Mouse (Mus musculus) heart, adult 9 months (tissue): ENCODE results near the gene Cnpy2.

Experiments
- DNase-seq, 2 experiments: peaks; one replicate each; pipeline ENCODE4 v3.0.0; 2022; ENCODE audit warnings: low spot score in 2 of 2

Gene Cnpy2

DNA sequence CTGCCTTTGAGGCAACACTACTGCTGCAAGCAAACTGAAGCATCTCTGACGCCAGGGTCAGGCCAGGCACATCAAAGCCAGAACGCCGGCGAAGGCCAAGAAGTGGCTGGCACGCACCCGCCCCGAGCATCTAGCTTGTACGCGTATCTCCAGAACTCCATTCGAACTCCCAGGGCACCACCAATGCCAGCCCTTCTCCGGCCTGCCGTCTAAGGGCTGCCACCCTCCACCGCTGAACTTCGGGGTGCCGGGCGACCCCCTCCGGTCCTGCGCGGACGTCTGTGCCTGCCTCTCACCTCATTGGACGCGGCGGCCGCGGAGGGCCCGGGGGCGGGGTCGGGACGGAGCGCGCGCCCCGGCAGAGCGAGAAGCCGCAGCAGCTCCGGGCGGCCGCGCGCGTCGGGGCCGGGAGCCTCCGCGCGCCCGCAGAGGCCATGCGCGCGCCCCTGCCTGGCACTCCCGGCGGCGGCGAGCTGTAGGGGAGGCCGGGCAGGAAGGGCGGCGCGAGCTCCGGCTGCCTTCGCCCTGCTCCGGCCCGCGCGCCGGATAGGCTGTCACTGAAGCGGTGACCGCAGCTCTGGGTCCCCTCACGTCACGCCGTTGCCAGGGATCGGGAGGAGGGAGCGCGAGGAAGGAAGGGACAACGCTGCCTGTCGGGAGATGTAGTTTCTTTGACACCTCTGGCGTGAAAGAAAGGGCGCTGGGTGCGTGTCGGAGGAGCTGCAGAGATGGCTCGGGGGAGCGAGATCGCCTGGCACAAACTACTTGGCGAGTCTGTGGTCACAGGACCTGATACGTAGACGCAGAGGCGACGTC is 46.4 kb downstream of the Cnpy2 start, which contains the start of gene Coq10a:
Coq10a (minus strand) TSS at position 596 of the 816 bp plus-strand sequence.
- peak; percentile 94 to 96 for DNase-seq

DNA sequence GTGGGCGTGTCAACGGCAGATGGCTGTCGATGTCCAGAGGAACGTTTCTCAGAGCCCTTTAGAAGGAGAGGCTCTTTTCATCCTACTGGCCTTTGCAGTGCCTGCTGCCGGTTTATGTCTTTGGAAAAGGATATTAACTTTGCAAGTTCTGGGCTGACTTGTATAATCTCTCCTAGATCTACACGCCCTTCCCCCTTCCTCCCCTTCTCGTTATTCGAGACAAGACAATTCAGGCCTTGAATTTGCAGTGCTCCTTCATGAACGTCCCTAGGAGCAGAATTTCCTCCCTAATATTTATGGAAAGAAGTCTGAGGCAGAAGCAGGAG is 46.9 kb downstream of the Cnpy2 start:
- DNase-seq: no peak

DNA sequence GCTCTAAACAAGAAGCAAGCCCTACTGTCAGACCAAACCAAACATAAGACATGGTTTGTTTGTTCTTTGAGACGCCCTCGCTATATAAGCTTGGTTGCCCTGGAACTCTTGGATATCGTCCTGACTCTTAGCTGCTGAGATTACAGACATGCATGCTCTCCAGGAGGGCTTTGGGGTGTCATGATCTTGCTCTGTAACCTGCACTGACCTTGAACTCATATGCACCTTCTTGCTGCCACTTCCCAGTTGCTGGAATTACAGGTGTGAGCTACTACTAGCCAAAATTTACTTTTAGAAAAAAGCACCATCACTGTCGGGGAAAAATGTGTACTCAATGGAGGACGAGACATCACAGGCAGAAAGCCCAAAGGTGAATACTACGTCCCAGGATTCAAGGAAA is 47.3 kb downstream of the Cnpy2 start:
- DNase-seq: no peak

DNA sequence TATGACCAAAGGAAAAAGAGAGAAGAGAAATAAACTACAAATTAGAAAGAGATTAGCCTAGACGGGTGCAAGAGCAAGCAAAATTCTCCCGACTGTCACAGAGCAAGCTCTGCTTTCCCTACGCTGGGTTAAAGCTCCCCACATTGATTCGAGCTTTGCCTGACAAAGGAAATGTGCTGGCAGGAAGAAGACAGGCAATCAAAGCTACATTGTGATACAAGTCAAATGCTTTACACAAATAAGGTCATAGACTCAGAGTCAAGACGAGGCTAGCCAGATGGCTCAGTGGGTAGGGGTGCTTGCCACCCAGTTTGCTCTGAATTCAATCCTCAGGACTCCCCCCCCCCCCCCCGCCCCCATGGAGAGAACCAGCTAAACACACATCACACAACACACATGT is 47.8 kb downstream of the Cnpy2 start:
- no peak for DNase-seq

DNA sequence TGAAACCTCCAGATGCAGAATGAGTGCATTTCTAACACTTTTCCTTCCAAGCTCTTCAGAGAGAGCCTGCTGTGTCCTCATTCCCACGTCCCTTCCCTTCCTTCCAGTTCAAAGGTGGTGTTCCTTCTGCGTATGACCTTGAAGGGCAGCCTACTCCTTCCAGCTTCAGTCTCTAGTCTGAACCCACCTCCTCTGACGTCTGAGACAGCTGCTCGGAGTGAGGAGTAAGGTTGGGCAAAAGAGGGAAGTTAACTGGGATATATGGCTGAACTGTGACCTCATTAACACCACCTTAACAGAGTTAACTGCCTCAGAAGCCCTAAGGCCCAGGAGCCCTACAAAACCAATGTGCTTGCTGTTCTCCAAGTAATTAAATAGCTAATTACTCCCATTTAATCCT is 48.3 kb downstream of the Cnpy2 start:
- DNase-seq: no peak

DNA sequence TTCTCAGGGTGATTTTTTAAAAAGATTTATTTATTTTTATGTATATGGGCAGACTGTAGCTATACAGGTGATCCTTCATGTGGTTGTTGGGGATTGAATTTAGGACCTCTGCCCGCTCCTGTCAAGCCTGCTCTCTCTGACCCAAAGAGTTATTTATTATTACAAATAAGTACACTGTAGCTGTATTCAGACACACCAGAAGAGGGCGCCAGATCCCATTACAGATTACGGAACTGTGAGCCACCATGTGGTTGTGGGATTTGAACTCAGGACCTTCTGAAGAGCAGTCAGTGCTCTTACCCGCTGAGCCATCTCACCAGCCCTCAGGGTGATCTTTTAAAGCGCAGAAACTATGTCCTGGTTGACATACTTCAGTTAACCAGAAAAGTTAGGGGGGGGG is 49.9 kb downstream of the Cnpy2 start:
- no peak for DNase-seq

DNA sequence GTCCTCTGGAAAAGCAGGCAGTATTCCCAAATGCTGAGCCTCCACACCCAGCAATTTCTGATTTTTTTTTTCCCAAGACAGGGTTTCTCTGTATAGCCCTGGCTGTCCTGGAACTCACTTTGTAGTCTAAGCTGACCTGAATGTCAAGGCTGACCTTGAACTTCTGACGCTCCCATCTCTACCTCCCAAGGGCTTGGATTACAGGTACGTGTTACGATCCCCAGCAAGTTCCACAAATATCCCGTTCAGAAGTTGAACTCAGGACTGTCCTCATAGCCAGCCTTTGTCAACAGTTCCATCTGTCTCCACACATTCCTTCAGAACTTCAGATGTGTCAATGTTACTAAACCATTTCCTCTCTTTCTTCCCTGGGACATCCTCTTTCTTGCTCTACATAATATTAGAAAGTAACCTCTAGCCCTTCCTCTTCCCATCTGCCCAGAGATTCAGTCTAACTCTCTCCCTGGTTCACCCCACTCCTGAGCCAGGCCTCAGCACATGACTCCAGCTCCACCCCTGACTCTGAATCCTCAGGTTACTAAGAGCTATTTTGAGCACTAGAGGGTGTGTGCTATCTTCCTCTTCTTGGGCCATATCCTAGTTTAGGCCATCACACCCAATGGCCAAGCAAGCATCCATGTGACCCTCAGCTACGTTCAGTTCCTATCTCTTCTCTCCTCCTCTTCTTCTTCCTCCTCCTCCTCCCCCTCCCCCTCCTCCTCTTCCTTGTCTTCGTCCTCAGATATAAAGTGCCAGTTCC is 50.9 kb downstream of the Cnpy2 start:
- peak; percentile 68 to 75 for DNase-seq

DNA sequence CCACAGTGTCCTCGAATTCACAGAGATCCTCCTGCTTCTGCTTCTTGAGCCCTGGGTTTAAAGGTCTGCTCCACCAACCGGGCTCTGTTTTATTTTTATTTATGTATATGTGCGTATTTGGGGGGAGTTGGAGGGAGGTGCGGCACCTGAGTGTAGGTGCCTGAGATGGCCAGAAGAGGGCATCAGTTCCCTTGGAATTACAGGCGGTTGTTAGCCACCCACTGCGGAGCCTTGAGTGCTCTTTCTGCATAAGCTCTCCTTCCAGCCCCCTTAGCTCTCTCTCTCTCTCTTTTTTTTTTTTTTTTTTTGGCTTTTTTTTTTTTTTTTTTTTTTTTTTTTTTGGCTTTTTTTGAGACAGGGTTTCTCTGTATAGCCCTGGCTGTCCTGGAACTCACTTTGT is 52.1 kb downstream of the Cnpy2 start:
- DNase-seq: no peak

DNA sequence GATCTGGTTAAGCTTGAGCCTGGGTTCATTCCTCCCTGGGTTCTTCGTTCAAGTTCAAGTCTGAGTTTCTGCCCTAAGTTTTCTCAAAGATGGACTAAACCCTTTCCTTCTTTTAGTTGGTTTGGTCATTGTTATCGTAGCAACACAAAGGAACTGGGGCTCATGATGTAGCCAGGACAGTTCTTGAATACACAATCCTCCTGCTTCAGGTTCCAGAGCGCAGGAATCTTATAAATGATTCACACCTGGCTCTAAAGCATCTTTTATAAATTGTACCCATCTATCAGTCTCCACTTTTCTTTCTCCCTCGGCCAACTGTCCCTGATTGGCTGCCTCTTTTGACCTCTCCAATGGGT is 53.8 kb downstream of the Cnpy2 start:
- no peak for DNase-seq

DNA sequence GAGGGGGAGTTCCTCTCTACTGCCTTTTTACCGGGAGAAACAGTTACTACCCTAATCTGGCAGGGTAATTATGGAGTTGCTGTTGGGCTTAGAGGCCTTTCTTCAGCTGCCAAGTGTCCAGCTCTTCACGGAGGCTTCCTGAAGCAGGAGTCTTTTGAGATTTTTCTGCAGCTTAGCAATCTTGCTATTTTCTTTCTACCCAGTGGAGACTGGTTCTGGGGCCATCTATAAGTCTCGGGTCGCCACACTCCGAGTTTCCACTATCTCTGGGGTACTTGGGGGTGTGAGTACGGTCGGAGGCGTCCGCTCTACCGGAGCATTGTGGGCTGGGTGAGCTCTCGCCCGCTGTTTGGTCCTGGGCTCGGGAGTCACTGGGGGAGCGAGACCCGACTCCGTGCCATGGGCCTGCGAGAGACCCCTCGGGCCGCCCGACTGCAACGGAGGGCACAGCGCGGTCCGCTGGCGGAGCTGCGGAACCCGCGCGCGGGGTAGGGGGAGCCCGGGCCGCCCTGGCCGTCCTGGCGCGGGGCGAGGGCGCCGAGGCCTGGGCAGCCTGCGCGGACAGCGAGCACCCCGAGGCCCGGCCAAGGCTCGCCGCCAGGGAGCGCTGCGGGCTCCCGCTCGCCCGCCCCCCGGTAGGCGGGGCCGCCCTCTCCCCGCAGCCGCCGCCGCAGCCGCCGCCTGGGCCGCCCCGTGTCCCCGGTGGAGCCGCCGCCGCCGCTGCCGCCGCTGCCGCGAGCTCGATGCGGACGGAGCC is 54.4 kb downstream of the Cnpy2 start, which contains the start of gene Ankrd52:
Ankrd52 (plus strand) TSS at position 661 of the 757 bp plus-strand sequence.
- DNase-seq: peak; percentile 87
